Mouse (Mus musculus) retina, adult 2 months (tissue): ENCODE results near the gene Tmc4.
"Not testable (repeated sequence)": the region's sequence is repeated elsewhere in the genome, so short reads cannot be mapped to it uniquely, and the experiment has no call there.

Experiments
- DNase-seq: peaks from one replicate; pipeline ENCODE4 v3.0.0-alpha.2; 2012; ENCODE audit warnings: low read depth, low spot score

Gene Tmc4

DNA sequence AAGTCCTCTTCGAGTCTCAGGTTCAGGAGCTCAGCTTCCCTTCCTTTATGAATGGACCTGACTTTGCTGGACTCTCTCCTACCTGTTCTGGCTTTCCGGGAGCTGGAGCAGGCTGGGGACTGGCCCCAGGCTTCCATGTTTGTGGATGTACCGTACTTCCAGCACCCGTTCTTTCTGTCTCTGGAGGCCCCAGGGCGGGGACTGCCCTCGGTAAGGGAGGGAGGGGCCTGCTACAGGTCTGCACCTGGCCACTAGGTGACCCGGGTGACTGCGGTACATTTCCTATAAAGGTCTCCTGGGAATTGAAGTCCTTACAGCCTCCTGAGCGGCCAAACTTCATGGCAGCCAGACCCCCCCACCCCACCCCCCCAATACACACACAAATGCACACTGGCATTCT is at the start of gene Tmc4:
Gene Tmc4, minus strand, starts transcription at position 212 of the 400 bp plus-strand sequence.
- DNase-seq: no peak

GRCm38 (mm10) chr7:3725459-3725858 is 48.1 kb upstream of the Tmc4 start:
- DNase-seq: not testable (repeated sequence)

- DNase-seq: not testable (repeated sequence)
Observed at GRCm38 (mm10) chr7:3720268-3720667, 42.9 kb upstream of the Tmc4 start, which contains the start of gene Pirb. TSS of gene Pirb (minus strand) at chr7:3720391.

- DNase-seq: no peak
Observed at GRCm38 (mm10) chr7:3715249-3715648, 37.9 kb upstream of the Tmc4 start.

DNA sequence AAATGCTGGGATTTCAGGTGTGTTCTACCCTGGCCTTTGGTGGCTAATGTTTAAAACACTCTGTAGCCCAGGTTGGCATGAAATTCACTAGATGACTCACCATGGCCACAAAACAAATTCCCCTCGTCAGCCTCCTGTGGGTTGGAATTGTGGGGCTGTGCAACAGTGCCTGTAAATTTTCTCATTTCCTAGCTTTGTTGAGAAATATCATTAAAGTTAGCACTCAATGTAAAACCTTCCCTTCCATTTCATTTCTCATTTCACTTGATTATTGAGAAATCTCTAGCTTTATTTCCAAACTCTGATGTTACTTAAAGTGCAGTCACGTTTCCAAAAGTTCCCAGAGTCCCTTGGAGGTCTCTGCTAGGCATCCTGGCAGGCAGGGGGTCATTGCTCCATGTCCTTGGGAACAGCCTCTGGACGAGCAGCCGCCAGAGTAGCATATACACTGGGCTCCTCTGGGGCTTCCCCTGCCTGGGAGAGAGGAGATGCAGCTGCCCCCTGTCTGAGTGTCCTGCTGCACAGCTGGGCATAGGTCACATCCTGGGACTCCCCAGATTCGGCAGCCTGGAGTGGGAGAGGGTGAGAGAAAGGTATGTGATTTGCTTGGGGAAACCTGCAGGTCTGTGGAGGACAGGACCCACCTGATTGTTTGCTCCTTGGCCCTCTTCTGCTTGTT is 35.0 kb upstream of the Tmc4 start:
- DNase-seq: no peak

GRCm38 (mm10) chr7:3709000-3709399 is 31.6 kb upstream of the Tmc4 start:
- DNase-seq: no peak

- DNase-seq: not testable (repeated sequence)
Observed at GRCm38 (mm10) chr7:3708447-3708980, 31.2 kb upstream of the Tmc4 start.

DNA sequence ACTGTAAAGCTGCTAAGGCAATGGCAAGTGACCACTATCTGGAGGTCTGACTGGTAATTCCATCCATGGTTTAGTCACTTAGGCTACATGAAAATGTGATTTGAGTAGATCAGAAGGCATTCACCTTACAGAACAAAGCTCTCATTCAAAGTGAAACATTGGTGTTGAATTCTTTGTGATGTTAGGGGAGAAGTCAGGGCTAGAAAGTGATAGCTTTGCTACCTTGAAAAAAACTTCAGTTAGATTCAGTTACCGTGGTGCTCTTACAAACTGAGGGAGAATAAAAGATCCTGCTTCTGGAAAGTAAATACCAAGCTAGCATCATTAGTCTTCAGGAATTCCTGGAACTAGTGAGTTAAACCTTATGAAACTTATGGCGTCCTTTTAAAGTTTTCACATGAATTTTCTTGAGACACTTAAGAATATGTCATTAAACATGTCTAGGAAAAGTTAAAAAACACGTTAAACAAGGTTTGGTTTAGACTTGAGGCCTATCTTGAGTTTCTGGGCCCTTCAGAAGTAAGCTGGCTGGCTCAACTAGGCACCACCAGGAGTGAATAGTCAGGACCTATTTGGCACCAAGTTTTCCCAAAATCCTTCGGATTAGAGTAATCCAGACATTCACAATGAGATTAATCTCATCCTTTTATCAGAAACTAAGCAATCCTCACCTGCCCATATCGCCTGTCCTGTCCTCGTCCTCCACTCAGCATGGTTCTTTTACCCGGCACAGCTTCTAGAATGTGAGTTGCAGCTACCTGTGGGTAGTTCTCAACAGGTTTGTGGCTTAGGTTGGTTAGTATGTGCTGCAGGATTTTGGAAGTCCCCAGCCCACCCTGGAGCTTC is 30.4 kb upstream of the Tmc4 start:
- DNase-seq: no peak

- DNase-seq: no peak
Observed at GRCm38 (mm10) chr7:3707027-3707426, 29.7 kb upstream of the Tmc4 start.

- no peak for DNase-seq
Observed at GRCm38 (mm10) chr7:3706343-3706934, 29.1 kb upstream of the Tmc4 start.

- DNase-seq: no peak
Observed at GRCm38 (mm10) chr7:3705911-3706310, 28.6 kb upstream of the Tmc4 start.

DNA sequence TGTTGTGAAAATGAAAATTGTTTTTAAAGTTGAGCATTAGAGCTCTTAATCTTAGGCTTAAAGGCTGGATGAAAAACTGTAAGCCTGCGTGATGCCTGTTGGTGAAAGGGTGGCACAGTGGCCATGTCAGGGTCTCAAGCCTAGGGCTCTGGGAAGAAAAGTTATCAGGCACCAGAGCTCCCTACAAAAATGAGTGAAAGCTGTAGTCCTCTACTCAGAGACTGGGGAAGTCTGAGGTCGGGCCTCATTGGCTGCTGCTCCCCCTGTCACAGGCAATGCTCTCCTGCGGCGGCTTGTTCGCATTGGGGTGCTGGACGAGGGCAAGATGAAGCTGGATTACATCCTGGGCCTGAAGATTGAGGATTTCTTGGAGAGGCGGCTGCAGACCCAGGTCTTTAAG is 28.1 kb upstream of the Tmc4 start:
- not testable (repeated sequence) for DNase-seq

DNA sequence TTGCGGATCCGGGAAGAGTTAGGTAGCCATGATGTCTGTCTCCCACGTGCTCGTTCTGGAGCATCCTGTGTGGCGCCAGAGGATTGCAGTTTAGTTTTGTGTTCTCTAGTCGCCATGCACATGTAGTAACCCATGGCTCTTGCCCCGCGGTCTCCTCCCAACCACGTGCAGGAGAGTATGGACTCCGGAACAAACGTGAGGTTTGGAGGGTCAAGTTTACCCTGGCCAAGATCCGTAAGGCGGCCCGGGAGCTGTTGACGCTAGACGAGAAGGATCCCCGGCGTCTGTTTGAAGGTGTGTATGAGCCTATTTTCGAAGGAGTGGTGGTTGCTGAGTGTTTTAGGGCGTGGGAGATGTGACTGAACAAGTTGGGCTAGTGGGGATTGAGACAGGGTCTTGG is 27.1 kb upstream of the Tmc4 start:
- no peak for DNase-seq

DNA sequence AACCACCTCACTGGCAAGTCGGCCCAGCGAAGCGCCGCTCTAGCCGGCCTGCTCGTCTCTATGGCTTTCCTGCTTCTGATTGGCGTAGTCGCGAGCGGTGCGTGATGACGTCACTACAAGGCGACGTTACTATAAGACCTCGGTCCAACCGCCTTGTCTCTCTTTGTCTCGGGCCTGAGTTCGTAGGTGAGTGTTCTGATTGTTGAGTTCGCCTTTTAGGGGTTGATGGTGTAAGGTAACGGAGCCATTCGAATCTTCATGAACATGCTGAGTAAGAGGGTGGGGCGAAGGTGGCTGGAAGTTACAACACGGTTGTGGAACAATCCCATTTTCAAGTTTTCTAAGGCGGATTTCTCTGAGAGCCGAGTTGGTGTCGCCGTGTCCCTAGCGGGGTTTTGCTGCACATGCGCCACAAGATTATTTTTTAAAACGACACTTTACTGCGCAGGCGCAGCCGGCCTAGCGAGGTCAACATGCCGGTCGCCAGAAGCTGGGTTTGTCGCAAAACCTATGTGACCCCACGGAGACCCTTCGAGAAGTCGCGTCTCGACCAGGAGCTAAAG is 26.6 kb upstream of the Tmc4 start, which contains the start of gene Rps9:
Gene Rps9, plus strand, starts transcription at position 115 of the 563 bp plus-strand sequence.
- DNase-seq: peak; percentile 97

DNA sequence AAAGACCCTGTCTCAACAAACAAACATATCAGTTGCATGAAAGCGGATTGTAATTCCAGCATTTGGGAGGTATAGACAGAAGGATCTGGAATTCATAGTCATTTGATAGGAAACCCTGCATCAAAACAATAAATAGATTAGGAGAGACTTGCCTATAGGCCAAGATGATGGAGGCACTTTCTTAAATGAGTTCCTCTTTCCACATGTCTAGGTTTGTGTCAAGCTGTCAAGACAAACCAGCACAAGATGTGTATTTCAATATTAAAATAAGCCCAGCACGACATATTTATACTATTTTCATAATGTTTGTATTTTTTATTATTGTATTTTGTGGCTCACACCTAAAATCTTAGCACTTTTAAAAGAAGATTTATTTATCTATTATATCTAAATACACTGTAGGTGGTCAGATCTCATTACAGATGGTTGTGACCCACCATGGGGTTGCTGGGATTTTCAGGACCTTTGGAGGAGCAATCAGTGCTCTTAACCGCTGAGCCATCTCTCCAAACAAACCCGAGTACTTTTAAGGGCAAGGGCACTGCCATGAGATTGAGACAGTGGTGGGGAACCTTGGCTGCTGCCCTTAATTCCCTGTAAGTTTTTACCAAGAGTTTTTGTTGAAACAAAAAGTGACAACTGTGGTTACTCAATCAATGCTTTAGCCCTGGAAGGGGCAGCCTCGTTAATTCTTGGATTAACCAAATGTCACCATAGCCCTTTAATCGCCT is 26.0 kb upstream of the Tmc4 start:
- DNase-seq: no peak

DNA sequence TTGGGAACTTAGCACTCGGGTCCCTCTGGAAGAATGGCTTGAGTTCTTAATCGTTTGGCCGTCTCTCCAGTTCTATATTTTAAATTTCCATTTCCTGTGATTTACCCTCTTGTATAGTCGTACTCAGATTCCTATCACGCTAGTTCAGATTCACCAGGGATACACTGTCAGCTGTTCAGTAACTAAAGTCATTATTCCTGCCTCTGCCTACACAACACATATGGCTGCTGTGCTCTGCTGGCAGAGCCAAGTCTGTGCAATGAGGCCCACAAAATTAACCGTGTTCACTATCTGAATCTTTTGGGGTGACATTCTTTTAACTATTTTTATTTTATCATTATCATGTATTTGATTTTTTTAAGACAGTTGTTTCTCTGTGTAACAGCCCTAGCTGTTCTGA is 21.1 kb upstream of the Tmc4 start:
- DNase-seq: no peak

GRCm38 (mm10) chr7:3694949-3695305 is 17.6 kb upstream of the Tmc4 start:
- DNase-seq: not testable (repeated sequence)

GRCm38 (mm10) chr7:3694076-3694948 is 17.0 kb upstream of the Tmc4 start:
- DNase-seq: peak; percentile 16

DNA sequence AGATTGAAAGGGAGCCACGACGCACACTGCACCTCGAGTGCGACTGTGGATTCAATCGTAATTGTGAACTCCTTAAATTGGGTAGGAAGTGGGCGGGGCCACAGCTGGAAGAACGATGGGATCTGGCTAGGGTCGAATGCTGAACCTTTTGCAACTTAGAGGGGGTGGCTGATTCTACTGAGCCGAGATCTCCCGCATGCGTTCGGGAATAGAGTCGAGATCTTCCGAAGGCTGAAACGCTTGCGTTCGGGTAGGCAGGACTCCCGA is 16.4 kb upstream of the Tmc4 start:
- DNase-seq: no peak

DNA sequence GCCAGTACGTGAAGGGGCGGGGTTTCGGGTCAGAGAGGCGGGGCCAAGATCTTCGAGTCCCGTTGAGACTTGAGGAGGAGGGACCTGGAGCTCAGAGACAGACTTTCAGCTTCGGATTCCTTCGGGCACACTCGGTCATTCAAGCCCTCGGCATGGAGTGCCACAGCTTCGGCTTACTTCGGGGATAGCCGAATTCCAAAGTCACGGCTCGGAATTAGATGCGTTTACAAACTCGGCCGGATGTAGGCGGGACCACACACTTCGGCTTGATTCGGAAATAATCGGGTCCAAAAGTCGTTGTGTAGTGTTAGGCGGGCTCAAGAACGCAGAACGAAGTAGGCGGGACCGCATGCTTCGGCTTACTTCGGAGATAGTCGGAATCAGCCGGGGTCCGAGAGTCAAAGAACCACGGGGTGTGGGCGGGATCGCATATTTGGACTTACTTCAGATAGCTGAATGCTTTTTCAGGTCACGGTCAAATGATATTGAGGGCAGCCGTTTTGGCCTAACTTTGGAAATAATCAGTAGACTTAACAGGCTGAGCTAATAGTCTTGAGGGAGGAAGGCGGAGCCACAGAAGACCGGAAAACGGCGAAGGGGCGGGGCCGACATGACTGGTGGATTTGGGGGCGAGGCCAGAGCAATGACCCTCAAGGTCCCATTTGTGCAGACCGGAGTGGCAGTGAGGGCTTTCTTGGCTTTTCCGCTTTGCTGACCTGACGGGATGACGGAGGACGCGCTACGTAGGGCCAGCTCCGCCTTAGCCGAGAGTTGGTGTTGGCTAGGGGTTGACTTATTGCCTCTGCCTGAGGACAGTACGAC is 15.8 kb upstream of the Tmc4 start, which contains the start of gene Mboat7:
Gene Mboat7, minus strand, starts transcription at position 537 of the 822 bp plus-strand sequence.
- peak; percentile 84 for DNase-seq
